Mouse (Mus musculus) testis, adult 2 months (tissue): Measurements from ENCODE around the gene Esam. TPM values are rescaled to one million over a fixed set of nuclear protein-coding genes. Genes with fewer than 3 reads are reported as not detected.

Source experiments
- H3K27ac ChIP-seq: fragments of 200-500 bp; 2 replicates; pipeline ENCODE4 v1.5.1; 2012; ENCODE audit warnings: low read depth, low read length; ENCODE audit not compliant: control insufficient read depth, insufficient read depth
- H3K27me3 ChIP-seq: fragments of 200-500 bp; 2 replicates; pipeline ENCODE4 v1.6.1; 2012; ENCODE audit warnings: mild to moderate bottlenecking, low read length, moderate library complexity; ENCODE audit not compliant: control insufficient read depth, insufficient read depth
- H3K36me3 ChIP-seq: fragments of 200-500 bp; 2 replicates; pipeline ENCODE4 v1.6.1; 2012; ENCODE audit warnings: mild to moderate bottlenecking, low read length; ENCODE audit not compliant: control insufficient read depth, insufficient read depth
- H3K4me1 ChIP-seq: fragments of 200-500 bp; 2 replicates; pipeline ENCODE4 v1.6.1; 2012; ENCODE audit warnings: low read length; ENCODE audit not compliant: control insufficient read depth, insufficient read depth
- H3K4me3 ChIP-seq: fragments of 200-500 bp; 2 replicates; pipeline ENCODE4 v1.5.1; 2012; ENCODE audit warnings: low read depth, mild to moderate bottlenecking, low read length, moderate library complexity, mixed read lengths; ENCODE audit not compliant: control insufficient read depth
- CTCF ChIP-seq: fragments of 200-500 bp; IDR thresholded peaks from 2 replicates; pipeline ENCODE4 v1.5.1; 2012; ENCODE audit warnings: low read depth, mild to moderate bottlenecking, inconsistent platforms, low read length, moderate library complexity; ENCODE audit not compliant: control insufficient read depth, insufficient read depth, insufficient replicate concordance
- POLR2A ChIP-seq: fragments of 200-500 bp; IDR thresholded peaks from 2 replicates; pipeline ENCODE4 v1.6.1; 2012; ENCODE audit warnings: low read depth, mild to moderate bottlenecking, inconsistent platforms, low read length, moderate library complexity; ENCODE audit not compliant: control insufficient read depth
- polyA plus RNA-seq: library from polyadenylated mRNA; depleted of rRNA; stranded (reverse); fragments of >200 nt; gene quantifications from 2 replicates; pipeline ENCODE4 v1.2.3, GENCODE M21; 2012

Esam gene
- polyA plus RNA-seq, 1 experiment: 3.0 TPM

DNA sequence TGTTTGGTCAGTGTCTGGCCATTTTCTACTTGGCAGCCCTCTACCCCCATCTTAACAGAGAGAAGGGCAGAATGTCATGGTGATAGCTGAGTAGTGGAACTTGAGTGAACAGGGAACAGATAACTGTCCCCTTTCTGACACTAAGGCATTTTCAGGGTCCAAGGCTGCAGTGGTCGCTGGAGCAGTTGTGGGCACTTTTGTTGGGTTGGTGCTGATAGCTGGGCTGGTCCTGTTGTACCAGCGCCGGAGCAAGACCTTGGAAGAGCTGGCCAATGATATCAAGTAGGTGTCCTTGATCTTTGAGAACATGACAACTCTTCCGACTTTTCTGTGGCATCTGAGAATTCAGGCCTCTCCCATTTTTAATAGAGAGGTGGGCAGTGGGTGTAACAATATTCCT lies 9.0 kb downstream of the Esam start:
- Histone ChIP-seq H3K36me3 (no peaks in the 10 kb centered on the region), H3K4me1 (peaks cover 6% of the 10 kb centered on the region; the same call in 1 of the 2 replicates), H3K27ac (no peak overlapping the region), H3K4me3 (no peak overlapping the region), H3K27me3 (no peaks in the 10 kb centered on the region)
- TF ChIP-seq CTCF (no peak), POLR2A (no peak)

DNA sequence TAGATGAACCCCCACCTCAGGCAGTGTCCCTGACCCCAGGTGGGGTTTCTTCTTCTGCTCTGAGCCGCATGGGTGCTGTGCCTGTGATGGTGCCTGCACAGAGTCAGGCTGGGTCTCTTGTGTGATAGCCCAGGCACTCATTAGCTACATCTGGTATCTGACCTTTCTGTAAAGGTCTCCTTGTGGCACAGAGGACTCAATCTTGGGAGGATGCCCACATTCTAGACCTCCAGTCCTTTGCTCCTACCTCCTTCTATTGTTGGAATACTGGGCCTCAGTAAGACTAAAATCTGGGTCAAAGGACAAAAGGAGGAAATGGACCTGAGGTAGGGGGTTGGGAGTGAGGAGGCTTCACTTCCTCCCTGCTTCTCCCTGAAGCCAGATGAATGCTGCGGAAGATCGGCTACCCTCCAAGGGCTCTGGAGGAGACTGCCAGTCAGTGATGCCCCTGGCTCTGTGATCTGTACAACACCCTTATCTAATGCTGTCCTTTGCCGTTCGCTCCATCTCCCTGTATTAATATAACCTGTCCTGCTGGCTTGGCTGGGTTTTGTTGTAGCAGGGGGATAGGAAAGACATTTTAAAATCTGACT lies 9.9 kb downstream of the Esam start:
- no peak overlapping the region for H3K4me3 ChIP-seq
- H3K36me3 ChIP-seq: no peaks in the 10 kb centered on the region
- no peaks in the 10 kb centered on the region for H3K27me3 ChIP-seq
- H3K27ac ChIP-seq: no peak overlapping the region
- no peak for TF ChIP-seq POLR2A
- no peak for TF ChIP-seq CTCF
- H3K4me1 ChIP-seq: peaks cover 6% of the 10 kb centered on the region; the same call in 1 of the 2 replicates

DNA sequence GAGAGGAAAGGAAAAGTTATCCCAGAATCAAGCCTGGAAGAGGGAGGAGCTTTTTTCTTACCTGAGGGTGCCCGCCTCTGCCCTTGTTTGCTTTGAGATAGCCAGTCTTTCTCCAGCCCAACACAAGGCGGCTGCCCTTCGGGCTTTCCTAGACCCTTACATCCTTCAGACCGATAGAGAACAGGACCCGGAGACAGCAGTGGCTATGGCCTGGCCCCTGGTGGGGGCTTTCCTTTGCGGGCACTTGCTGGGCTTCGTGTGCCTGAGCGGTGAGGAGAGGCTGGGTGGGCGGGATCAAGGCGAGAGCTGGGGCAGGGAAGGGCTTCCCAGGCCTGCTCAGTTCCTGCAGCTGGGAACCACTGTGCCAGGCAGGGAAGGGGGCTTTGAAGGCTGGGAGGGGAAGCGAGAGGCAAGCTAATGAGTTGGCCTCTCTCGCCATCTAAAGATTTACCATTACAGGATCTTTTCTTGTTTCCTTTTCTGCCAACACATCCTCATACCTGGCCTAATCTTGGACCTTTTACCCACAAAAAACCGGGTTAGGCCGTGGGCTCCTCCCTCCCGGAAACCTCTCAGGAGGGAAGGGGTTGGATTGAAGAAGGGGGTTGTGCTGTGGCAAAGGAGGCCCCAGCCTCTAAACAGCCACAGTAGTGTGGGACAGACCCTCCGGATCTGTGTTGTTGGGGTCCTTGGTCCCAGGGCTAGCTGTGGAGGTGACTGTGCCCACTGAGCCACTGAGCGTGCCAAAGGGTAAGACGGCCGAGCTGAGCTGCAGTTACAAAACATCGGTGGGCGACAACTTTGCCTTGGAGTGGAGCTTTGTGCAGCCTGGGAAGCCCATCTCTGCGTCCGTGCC lies 11.5 kb downstream of the Esam start, which contains the start of gene Vsig2:
Vsig2 (plus strand) TSS at position 86 of the 856 bp plus-strand sequence.
- TF ChIP-seq CTCF: no peak
- no peak for TF ChIP-seq POLR2A
- H3K27ac ChIP-seq: no peak within 1 kb of the TSS
- H3K27me3 ChIP-seq: no peaks in the 10 kb centered on the region
- no peaks in the 10 kb centered on the region for H3K36me3 ChIP-seq
- H3K4me1 ChIP-seq: peaks cover 6% of the 10 kb centered on the region; the same call in 1 of the 2 replicates
- H3K4me3 ChIP-seq: no peak within 1 kb of the TSS

DNA sequence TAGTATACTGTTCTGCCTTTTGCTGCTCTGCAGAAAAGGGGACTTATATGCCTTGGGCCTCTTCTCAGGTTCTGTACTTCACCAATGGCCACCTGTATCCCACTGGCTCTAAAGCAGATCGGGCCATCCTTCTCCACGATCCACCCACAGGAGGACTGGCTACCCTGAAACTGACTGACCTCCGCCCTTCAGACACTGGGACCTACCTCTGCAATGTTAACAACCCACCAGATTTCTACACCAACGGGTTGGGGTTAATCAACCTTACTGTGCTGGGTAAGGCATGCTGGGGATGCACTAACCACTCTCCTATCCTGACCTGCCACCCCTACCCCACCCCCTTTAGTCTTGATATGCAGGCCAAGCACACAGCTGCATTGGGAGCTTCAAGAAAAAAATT lies 12.3 kb downstream of the Esam start:
- H3K27ac ChIP-seq: no peak overlapping the region
- H3K36me3 ChIP-seq: no peaks in the 10 kb centered on the region
- H3K4me3 ChIP-seq: no peak overlapping the region
- TF ChIP-seq POLR2A: no peak
- TF ChIP-seq CTCF: no peak
- no peaks in the 10 kb centered on the region for H3K27me3 ChIP-seq
- peaks cover 7% of the 10 kb centered on the region for H3K4me1 ChIP-seq

DNA sequence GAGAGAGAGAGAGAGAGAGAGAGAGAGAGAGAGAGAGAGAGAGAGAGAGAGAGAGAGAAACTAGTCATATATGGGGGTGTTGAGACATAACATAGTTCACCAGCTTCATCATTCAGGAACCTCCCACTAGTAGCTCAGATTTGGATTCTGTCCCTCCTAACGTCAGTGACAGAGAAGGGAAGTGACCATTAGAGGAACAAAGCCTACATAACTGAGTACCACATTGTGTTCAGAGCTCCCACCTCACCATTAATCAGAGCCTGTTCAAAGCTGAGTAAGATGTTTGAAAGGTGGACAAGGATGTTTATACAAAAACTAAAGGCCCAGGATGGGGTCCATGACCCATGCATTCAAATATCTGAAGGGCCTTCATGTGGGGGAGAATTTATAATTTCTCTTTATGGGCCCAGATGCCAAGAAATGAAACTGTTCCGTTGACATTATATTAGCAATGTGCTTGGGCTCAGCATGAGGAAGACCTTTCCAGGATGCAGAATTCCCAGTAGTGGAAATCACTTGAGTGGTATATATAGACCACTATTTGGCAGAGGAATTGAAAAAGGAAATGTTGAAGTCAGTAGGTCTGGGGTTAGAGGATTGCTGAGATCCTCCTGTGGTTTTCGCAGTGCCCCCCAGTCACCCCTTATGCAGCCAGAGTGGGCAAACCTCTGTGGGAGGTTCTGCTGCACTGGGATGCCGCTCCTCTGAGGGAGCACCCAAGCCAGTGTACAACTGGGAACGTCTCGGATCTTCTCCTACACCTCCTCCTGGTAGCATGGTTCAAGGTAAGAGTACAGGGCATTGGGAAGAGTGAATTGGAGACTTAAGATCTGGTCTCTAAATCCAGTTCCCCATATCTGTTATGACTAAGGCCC lies 13.1 kb downstream of the Esam start:
- H3K27me3 ChIP-seq: no peaks in the 10 kb centered on the region
- H3K4me3 ChIP-seq: no peak overlapping the region
- H3K36me3 ChIP-seq: no peaks in the 10 kb centered on the region
- H3K27ac ChIP-seq: no peak overlapping the region
- TF ChIP-seq POLR2A (no peak), CTCF (no peak)
- H3K4me1 ChIP-seq: peaks cover 12% of the 10 kb centered on the region

DNA sequence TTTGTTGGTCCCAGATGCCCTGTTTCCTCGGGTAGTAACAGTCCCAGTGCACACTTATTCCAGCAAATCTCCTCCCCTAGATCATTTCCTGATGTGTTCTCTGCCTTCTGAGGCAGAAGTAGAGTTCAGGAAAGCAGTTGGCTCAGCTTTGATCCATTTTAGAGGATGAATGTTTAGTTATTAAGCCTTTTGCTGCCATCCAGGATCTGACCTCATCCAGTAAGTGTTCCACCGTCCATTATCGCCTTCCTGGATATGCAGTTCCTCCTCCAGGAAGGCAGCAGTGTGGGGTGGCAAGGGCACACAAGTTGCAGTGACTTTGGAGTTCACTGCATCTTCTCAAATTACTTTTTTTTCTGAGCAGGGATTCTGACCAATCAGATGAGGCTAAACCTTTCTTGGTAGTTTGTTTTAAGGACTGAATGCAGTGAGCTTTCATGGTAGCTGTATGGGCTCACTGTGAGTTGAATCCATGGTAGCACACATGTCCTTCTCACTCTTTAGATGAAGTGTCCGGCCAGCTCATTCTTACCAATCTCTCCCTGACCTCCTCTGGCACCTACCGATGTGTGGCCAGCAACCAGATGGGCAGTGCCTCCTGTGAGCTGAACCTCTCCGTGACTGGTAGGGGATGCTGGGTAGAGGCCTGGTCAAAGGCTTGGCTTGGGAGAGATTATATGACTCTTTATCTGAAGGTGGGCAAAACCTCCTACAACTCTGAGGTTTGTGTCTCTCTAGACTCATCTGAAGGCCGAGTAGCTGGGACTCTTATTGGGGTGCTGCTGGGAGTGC lies 14.2 kb downstream of the Esam start:
- TF ChIP-seq POLR2A (no peak), CTCF (no peak)
- H3K4me3 ChIP-seq: no peak overlapping the region

More for the DNA sequence above, 14.2 kb downstream of the Esam start:
- peaks cover 13% of the 10 kb centered on the region for H3K4me1 ChIP-seq
- no peak overlapping the region for H3K27ac ChIP-seq
- no peaks in the 10 kb centered on the region for H3K27me3 ChIP-seq
- no peaks in the 10 kb centered on the region for H3K36me3 ChIP-seq
